Mouse (Mus musculus): Measurements from ENCODE around the gene Cdh13. TPM values are rescaled to one million over a fixed set of nuclear protein-coding genes. Genes with fewer than 3 reads are reported as not detected.

The Cdh13 gene
- polyA plus RNA-seq, 1 experiment from 2014 or later, result 5.6 TPM

DNA sequence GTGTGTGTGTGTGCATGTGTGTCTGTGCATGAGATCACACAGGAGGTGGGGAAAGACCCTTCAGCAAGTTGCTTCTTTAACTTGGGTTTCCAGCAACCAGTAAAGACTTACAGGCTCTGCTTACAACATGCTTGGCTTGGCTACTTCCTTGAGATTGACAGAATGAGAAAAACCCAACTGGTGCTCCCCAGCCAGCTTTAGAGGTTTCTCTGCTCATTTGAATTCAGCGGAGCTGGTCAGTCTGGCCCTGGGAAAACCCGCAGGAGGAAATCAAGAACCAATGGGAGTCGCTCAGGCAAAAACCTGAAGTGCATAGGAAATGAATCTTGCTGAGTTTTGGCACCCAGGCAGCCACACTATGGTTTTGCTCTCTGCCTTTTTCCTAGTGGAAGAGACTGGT, 96.1 kb downstream of the Cdh13 start:
- no peak for TF ChIP-seq CTCF (IDR thresholded peaks at IDR 0.05; ENCODE audit: low read depth)
- ATAC-seq, result no peak
- 57% methylated on average over 3 of the region's 3 CpGs for WGBS
- H3K4me3 ChIP-seq (ENCODE audit: low read depth, low read length), result no peak overlapping the region
- no peak overlapping the region for H3K27ac ChIP-seq (ENCODE audit: low read depth, low read length)
- H3K36me3 ChIP-seq (ENCODE audit: control insufficient read depth, insufficient read depth), result no peaks in the 10 kb centered on the region
- no peak overlapping the region for H3K4me2 ChIP-seq (replicated peaks; ENCODE audit: low read depth)
- no peaks in the 10 kb centered on the region for H3K27me3 ChIP-seq (replicated peaks; ENCODE audit: control insufficient read depth, insufficient read depth, low read length)
- H3K9ac ChIP-seq (ENCODE audit: low read depth, low read length), result no peak overlapping the region
- H3K4me1 ChIP-seq (replicated peaks; ENCODE audit: control insufficient read depth, insufficient read depth, low read length), result no peaks in the 10 kb centered on the region
- no peaks in the 10 kb centered on the region for H3K9me3 ChIP-seq (ENCODE audit: control insufficient read depth)

DNA sequence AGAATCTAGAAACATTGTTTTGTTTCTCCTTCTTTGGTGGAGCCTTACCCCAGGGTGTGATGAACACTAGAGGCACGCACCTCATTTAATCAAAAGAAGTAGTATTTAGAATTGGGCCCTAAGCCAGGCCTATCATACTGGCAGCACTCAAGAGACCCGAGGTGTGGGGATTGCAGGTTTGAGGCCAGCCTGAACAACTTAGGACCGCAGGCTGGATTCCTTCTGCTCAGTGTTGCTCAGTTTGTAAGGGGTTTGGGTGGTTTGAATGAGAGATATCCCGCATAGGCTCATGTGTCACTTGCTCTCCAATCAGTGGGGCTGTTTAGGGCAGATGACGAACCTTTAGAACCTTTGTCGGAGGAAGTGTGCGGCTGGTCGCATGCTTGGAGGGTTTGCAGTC, 96.5 kb downstream of the Cdh13 start:
- H3K9ac ChIP-seq (ENCODE audit: low read depth, low read length), result no peak overlapping the region
- no peaks in the 10 kb centered on the region for H3K36me3 ChIP-seq (ENCODE audit: control insufficient read depth, insufficient read depth)
- no peaks in the 10 kb centered on the region for H3K4me1 ChIP-seq (replicated peaks; ENCODE audit: control insufficient read depth, insufficient read depth, low read length)
- 73% methylated on average over 8 of the region's 8 CpGs for WGBS
- no peak overlapping the region for H3K4me2 ChIP-seq (replicated peaks; ENCODE audit: low read depth)
- no peaks in the 10 kb centered on the region for H3K27me3 ChIP-seq (replicated peaks; ENCODE audit: control insufficient read depth, insufficient read depth, low read length)
- no peak for ATAC-seq
- H3K27ac ChIP-seq (ENCODE audit: low read depth, low read length), result no peak overlapping the region
- H3K4me3 ChIP-seq (ENCODE audit: low read depth, low read length), result no peak overlapping the region
- no peak for TF ChIP-seq CTCF (IDR thresholded peaks at IDR 0.05; ENCODE audit: low read depth)
- no peaks in the 10 kb centered on the region for H3K9me3 ChIP-seq (ENCODE audit: control insufficient read depth)

- no peak for TF ChIP-seq CTCF (IDR thresholded peaks at IDR 0.05; ENCODE audit: low read depth)
- H3K4me3 ChIP-seq (ENCODE audit: low read depth, low read length), result no peak overlapping the region
- H3K27ac ChIP-seq (ENCODE audit: low read depth, low read length), result no peak overlapping the region
- H3K27me3 ChIP-seq (replicated peaks; ENCODE audit: control insufficient read depth, insufficient read depth, low read length), result no peaks in the 10 kb centered on the region
- H3K9me3 ChIP-seq (ENCODE audit: control insufficient read depth), result no peaks in the 10 kb centered on the region
- H3K36me3 ChIP-seq (ENCODE audit: control insufficient read depth, insufficient read depth), result no peaks in the 10 kb centered on the region
- H3K9ac ChIP-seq (ENCODE audit: low read depth, low read length), result no peak overlapping the region
- ATAC-seq, result no peak
- no peak overlapping the region for H3K4me2 ChIP-seq (replicated peaks; ENCODE audit: low read depth)
- no peaks in the 10 kb centered on the region for H3K4me1 ChIP-seq (replicated peaks; ENCODE audit: control insufficient read depth, insufficient read depth, low read length)
- 83% methylated on average over 9 of the region's 9 CpGs for WGBS
Measured at GRCm38 (mm10) chr8:118380782-118381181, 97.2 kb downstream of the Cdh13 start.

DNA sequence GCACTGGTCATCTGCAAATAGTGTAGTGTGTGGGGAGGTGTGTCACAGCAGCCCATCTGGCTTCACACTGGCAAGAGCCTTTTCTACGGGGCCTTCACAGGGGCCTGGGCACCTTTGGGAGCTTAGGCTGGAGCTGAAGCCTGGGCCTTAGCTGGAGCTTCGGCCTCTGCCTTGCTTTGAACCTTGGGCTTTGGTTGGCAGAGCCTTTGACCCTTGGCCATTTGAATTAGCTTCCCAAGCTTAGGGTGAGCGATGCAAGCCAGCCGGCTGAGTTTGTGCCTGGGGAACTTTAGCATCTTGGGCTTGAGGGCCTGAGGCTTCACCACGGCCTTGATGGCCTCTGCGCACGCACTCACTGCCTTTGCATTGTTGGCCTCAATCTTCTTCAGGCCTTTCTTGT, 98.1 kb downstream of the Cdh13 start:
- WGBS, result 87% methylated on average over 7 of the region's 7 CpGs
- Histone ChIP-seq H3K4me2 (replicated peaks; ENCODE audit: low read depth) (no peak overlapping the region), H3K4me3 (ENCODE audit: low read depth, low read length) (no peak overlapping the region), H3K27ac (ENCODE audit: low read depth, low read length) (no peak overlapping the region), H3K36me3 (ENCODE audit: control insufficient read depth, insufficient read depth) (no peaks in the 10 kb centered on the region), H3K9me3 (ENCODE audit: control insufficient read depth) (no peaks in the 10 kb centered on the region), H3K4me1 (replicated peaks; ENCODE audit: control insufficient read depth, insufficient read depth, low read length) (no peaks in the 10 kb centered on the region), H3K9ac (ENCODE audit: low read depth, low read length) (no peak overlapping the region), H3K27me3 (replicated peaks; ENCODE audit: control insufficient read depth, insufficient read depth, low read length) (no peaks in the 10 kb centered on the region)
- no peak for TF ChIP-seq CTCF (IDR thresholded peaks at IDR 0.05; ENCODE audit: low read depth)
- no peak for ATAC-seq

DNA sequence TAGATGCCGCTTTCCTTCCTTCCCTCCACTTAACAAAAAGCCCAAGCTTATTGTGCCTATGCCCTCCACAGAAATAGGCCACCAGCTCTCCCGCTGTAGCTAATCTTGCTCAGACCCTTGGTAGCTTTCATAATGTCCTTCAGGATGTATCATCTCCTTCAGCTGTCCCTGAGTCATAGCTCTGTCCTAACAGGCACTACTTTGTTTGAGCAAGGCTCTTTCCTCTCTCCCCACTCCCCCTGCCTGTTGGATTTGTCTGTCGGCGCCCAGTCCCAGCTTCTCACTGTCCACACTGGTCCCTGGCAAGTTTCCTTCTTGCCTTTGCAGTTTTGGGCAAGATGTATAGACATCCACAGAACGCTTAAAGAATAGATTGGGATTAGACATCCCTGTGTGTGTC, 100.8 kb downstream of the Cdh13 start:
- Histone ChIP-seq H3K27ac (ENCODE audit: low read depth, low read length) (no peak overlapping the region), H3K9ac (ENCODE audit: low read depth, low read length) (no peak overlapping the region), H3K9me3 (ENCODE audit: control insufficient read depth) (no peaks in the 10 kb centered on the region), H3K4me2 (replicated peaks; ENCODE audit: low read depth) (no peak overlapping the region), H3K4me3 (ENCODE audit: low read depth, low read length) (no peak overlapping the region), H3K36me3 (ENCODE audit: control insufficient read depth, insufficient read depth) (no peaks in the 10 kb centered on the region), H3K27me3 (replicated peaks; ENCODE audit: control insufficient read depth, insufficient read depth, low read length) (no peaks in the 10 kb centered on the region), H3K4me1 (replicated peaks; ENCODE audit: control insufficient read depth, insufficient read depth, low read length) (no peaks in the 10 kb centered on the region)
- no peak for TF ChIP-seq CTCF (IDR thresholded peaks at IDR 0.05; ENCODE audit: low read depth)
- ATAC-seq, result no peak
- 84% methylated on average over 5 of the region's 5 CpGs for WGBS

DNA sequence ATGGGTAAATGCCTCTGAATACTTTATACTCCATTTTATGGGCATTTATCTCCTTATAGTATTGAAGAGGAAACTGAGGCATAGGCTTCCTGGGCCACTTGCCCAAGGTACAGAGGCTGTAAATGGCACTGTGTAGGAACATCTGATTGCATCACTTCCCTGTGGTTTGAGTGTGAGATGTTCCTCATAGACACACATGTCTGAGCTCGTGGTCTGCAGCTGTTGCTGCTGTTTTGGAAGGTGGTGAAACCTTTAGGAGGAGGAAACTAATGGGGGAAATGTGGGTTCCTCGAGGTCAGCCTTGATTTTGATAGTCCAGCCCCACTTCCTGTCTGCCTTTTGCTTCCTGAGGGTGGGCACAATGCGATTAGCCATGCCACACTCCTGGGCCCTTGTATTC, 105.9 kb downstream of the Cdh13 start:
- Histone ChIP-seq H3K4me1 (replicated peaks; ENCODE audit: control insufficient read depth, insufficient read depth, low read length) (no peaks in the 10 kb centered on the region), H3K4me2 (replicated peaks; ENCODE audit: low read depth) (no peak overlapping the region), H3K27ac (ENCODE audit: low read depth, low read length) (no peak overlapping the region), H3K9ac (ENCODE audit: low read depth, low read length) (no peak overlapping the region), H3K9me3 (ENCODE audit: control insufficient read depth) (no peaks in the 10 kb centered on the region), H3K27me3 (replicated peaks; ENCODE audit: control insufficient read depth, insufficient read depth, low read length) (no peaks in the 10 kb centered on the region), H3K4me3 (ENCODE audit: low read depth, low read length) (no peak overlapping the region), H3K36me3 (ENCODE audit: control insufficient read depth, insufficient read depth) (no peaks in the 10 kb centered on the region)
- 68% methylated on average over 3 of the region's 3 CpGs for WGBS
- no peak for TF ChIP-seq CTCF (IDR thresholded peaks at IDR 0.05; ENCODE audit: low read depth)
- ATAC-seq, result no peak
